Mouse (Mus musculus) heart, adult 2 months (tissue): ENCODE data around the gene Abca13. TPM values are rescaled to one million over a fixed set of nuclear protein-coding genes. Genes with fewer than 3 reads are reported as not detected.
"Not testable (repeated sequence)": the region's sequence is repeated elsewhere in the genome, so short reads cannot be mapped to it uniquely, and the experiment has no call there.

Source experiments
- DNase-seq, 2 experiments: peaks; one replicate each; pipeline ENCODE4 v3.0.0; 2021
- H3K27ac ChIP-seq: fragments of 200-600 bp; 2 replicates; pipeline ENCODE4 v1.8.1; 2022
- H3K27me3 ChIP-seq: fragments of 200-500 bp; 2 replicates; pipeline ENCODE4 v1.6.1; 2012; ENCODE audit warnings: mild to moderate bottlenecking, low read length, inconsistent platforms, mixed read lengths; ENCODE audit not compliant: control insufficient read depth, insufficient read depth
- H3K36me3 ChIP-seq: fragments of 200-500 bp; 2 replicates; pipeline ENCODE4 v1.6.1; 2012; ENCODE audit warnings: low read length, inconsistent platforms; ENCODE audit not compliant: control insufficient read depth, insufficient read depth
- H3K4me1 ChIP-seq: fragments of 200-500 bp; 2 replicates; pipeline ENCODE4 v1.6.1; 2011; ENCODE audit warnings: low read length; ENCODE audit not compliant: control insufficient read depth, insufficient read depth
- H3K4me3 ChIP-seq: fragments of 200-600 bp; 2 replicates; pipeline ENCODE4 v1.8.1; 2022
- H3K79me2 ChIP-seq: fragments of 200-500 bp; replicated peaks from 2 replicates; pipeline ENCODE4 v1.6.1; 2012; ENCODE audit warnings: mild to moderate bottlenecking, inconsistent platforms, low read length, moderate library complexity, mixed read lengths; ENCODE audit not compliant: control insufficient read depth, insufficient read depth
- H3K9ac ChIP-seq: fragments of 200-500 bp; 2 replicates; pipeline ENCODE4 v1.6.1; 2012; ENCODE audit warnings: low read depth, mild to moderate bottlenecking, control low read depth, inconsistent platforms, low read length, mixed read lengths
- CTCF ChIP-seq: fragments of 200-600 bp; IDR thresholded peaks from 2 replicates; pipeline ENCODE4 v1.8.1; 2022; ENCODE audit warnings: antibody characterized with exemption, mild to moderate bottlenecking, moderate library complexity
- EP300 ChIP-seq: fragments of 200-500 bp; IDR thresholded peaks from 2 replicates; pipeline ENCODE4 v1.6.1; 2011; ENCODE audit warnings: low read depth, low read length, control low read depth; ENCODE audit not compliant: insufficient read depth
- POLR2A ChIP-seq: fragments of 200-500 bp; IDR thresholded peaks from 2 replicates; pipeline ENCODE4 v1.6.1; 2011; ENCODE audit warnings: mild to moderate bottlenecking, low read depth, low read length, control low read depth; ENCODE audit not compliant: insufficient read depth
- WGBS: fragments of 180-500 bp; shearing (Covaris S2); methylation state at CpG from one replicate; pipeline ENCODE4 v1.1.7; 2018; 5-methylcytosine and 5-hydroxymethylcytosine counted together
- intact Hi-C: fragments of 180-260 bp; cut with DNase I; formaldehyde crosslinking; loops from one replicate; pipeline ENCODE4 v1.15.1; 2025
- polyA plus RNA-seq: library from polyadenylated mRNA; depleted of rRNA; stranded (reverse); fragments of >200 nt; gene quantifications from 2 replicates; pipeline ENCODE4 v1.2.3, GENCODE M21; 2012
- total RNA-seq, 2 experiments: library from RNA; stranded (reverse); gene quantifications; 2 replicates each; pipeline ENCODE4 v1.2.3; 2021

Gene Abca13
- total and polyA plus RNA-seq, 3 experiments, result 0.02 TPM; not detected in 2

- H3K9ac ChIP-seq, result no peak overlapping the region
- no peak overlapping the region for H3K27ac ChIP-seq
- DNase-seq, result no peak
- H3K79me2 ChIP-seq, result no peaks in the 10 kb centered on the region
- no peak overlapping the region for H3K4me3 ChIP-seq
- intact Hi-C loops, result no loop called here
- WGBS, result 57% methylated on average over 5 of the region's 5 CpGs
- H3K4me1 ChIP-seq, result no peaks in the 10 kb centered on the region
- TF ChIP-seq CTCF (no peak), EP300 (no peak), POLR2A (no peak)
- H3K36me3 ChIP-seq, result no peaks in the 10 kb centered on the region
- no peaks in the 10 kb centered on the region for H3K27me3 ChIP-seq
These were observed 308.8 kb downstream of the Abca13 start for GRCm38 (mm10) chr11:9500326-9501142.

GRCm38 (mm10) chr11:9514966-9515365 is 323.2 kb downstream of the Abca13 start:
- H3K36me3 ChIP-seq, DNase-seq, H3K4me3 ChIP-seq, H3K79me2 ChIP-seq, H3K27ac ChIP-seq, intact Hi-C loops, H3K9ac ChIP-seq, H3K4me1 ChIP-seq, H3K27me3 ChIP-seq: not testable (repeated sequence)
- WGBS, result 65% methylated on average over 2 of the region's 2 CpGs

- 62% methylated on average over 3 of the region's 3 CpGs for WGBS
- H3K27me3 ChIP-seq, result no peaks in the 10 kb centered on the region
- intact Hi-C loops, result no loop called here
- H3K9ac ChIP-seq, result no peak overlapping the region
- TF ChIP-seq CTCF (no peak), EP300 (no peak), POLR2A (no peak)
- H3K4me3 ChIP-seq, result no peak overlapping the region
- no peaks in the 10 kb centered on the region for H3K36me3 ChIP-seq
- H3K79me2 ChIP-seq, result no peaks in the 10 kb centered on the region
- H3K27ac ChIP-seq, result no peak overlapping the region
- H3K4me1 ChIP-seq, result no peaks in the 10 kb centered on the region
- DNase-seq, result no peak
These were observed 336.8 kb downstream of the Abca13 start for GRCm38 (mm10) chr11:9528556-9528955.

- Histone ChIP-seq H3K9ac (no peak overlapping the region), H3K27me3 (no peaks in the 10 kb centered on the region), H3K4me1 (no peaks in the 10 kb centered on the region), H3K27ac (no peak overlapping the region), H3K4me3 (no peak overlapping the region), H3K36me3 (no peaks in the 10 kb centered on the region), H3K79me2 (no peaks in the 10 kb centered on the region)
- 77% methylated on average over 8 of the region's 8 CpGs for WGBS
- DNase-seq, result peak in 1 of 2 experiments; percentile 9
- TF ChIP-seq CTCF (no peak), POLR2A (no peak), EP300 (no peak)
- intact Hi-C loops, result no loop called here
These were observed 340.0 kb downstream of the Abca13 start for GRCm38 (mm10) chr11:9531715-9532114.

GRCm38 (mm10) chr11:9533189-9533588 is 341.4 kb downstream of the Abca13 start:
- TF ChIP-seq POLR2A (no peak), CTCF (no peak), EP300 (no peak)
- Histone ChIP-seq H3K27ac (no peak overlapping the region), H3K4me3 (no peak overlapping the region), H3K27me3 (no peaks in the 10 kb centered on the region), H3K79me2 (no peaks in the 10 kb centered on the region), H3K4me1 (no peaks in the 10 kb centered on the region), H3K36me3 (no peaks in the 10 kb centered on the region), H3K9ac (no peak overlapping the region)
- 30% methylated on average over 1 of the region's 1 CpGs for WGBS
- intact Hi-C loops, result no loop called here
- no peak for DNase-seq

GRCm38 (mm10) chr11:9533658-9534202 is 342.0 kb downstream of the Abca13 start:
- DNase-seq, result no peak
- intact Hi-C loops, result no loop called here
- 69% methylated on average over 1 of the region's 1 CpGs for WGBS
- H3K79me2 ChIP-seq, result no peaks in the 10 kb centered on the region
- H3K36me3 ChIP-seq, result no peaks in the 10 kb centered on the region
- H3K4me1 ChIP-seq, result no peaks in the 10 kb centered on the region
- no peak overlapping the region for H3K9ac ChIP-seq
- TF ChIP-seq CTCF (no peak), POLR2A (no peak), EP300 (no peak)
- H3K4me3 ChIP-seq, result no peak overlapping the region
- no peaks in the 10 kb centered on the region for H3K27me3 ChIP-seq
- H3K27ac ChIP-seq, result no peak overlapping the region
